Mouse (Mus musculus) gastrocnemius, postnatal 36 days (tissue): Measurements from ENCODE around the gene Rnf223. TPM values are rescaled to one million over a fixed set of nuclear protein-coding genes. Genes with fewer than 3 reads are reported as not detected.
"Not testable (repeated sequence)": the region's sequence is repeated elsewhere in the genome, so short reads cannot be mapped to it uniquely, and the experiment has no call there.

Experiments
- DNase-seq, 2 experiments: peaks; one replicate each; pipeline ENCODE4 v3.0.0; 2022
- intact Hi-C: fragments of 180-260 bp; cut with DNase I; formaldehyde crosslinking; loops from one replicate; pipeline ENCODE4 v1.15.1; 2025
- total RNA-seq, 2 experiments: library from RNA; stranded (reverse); gene quantifications; 2 replicates each; pipeline ENCODE4 v1.2.3; 2021

The Rnf223 gene
- total RNA-seq, 2 experiments from 2014 or later, result not detected

DNA sequence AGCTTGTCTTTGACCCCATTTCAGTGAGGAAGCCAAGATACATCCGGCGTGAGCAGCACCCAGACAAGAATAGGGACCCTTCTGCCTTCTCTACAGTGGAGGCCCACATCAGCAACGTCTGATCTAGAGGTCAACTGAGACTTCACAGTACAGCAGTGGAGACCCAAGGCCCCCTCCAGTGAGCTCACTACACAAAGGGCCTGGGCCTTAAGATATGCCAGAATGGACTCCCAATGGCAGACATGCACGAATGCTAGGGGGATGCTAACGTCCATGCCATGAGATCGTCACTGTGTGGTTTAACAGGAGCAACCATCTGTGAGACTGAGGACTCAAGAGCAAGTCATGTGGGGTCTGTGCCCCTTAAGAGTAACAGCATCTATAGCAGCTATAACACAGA lies 4.9 kb upstream of the Rnf223 start:
- intact Hi-C loops, result no loop called here

DNA sequence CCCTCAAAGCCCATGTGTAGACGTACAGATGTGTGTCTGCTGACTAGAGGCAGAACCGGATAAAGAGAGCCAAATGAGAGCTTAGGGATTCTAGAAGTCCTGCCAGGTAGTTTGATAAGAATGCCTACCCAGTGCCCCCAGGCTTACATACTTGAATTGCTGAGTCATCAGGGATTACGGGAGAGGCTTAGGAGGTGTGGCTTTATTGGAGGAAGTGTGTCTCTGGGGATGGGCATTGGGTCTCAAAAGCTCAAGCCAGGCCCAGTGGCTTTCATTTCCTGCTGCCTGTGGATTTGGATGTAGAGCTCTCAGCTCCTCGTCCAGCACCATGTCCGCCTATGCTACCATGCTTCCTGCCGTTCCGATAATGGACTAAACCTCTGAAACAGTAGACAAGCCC lies 3.5 kb upstream of the Rnf223 start:
- no peak for DNase-seq
- intact Hi-C loops, result no loop called here

More for the DNA sequence above, 4.9 kb upstream of the Rnf223 start:
- DNase-seq, result no peak

DNA sequence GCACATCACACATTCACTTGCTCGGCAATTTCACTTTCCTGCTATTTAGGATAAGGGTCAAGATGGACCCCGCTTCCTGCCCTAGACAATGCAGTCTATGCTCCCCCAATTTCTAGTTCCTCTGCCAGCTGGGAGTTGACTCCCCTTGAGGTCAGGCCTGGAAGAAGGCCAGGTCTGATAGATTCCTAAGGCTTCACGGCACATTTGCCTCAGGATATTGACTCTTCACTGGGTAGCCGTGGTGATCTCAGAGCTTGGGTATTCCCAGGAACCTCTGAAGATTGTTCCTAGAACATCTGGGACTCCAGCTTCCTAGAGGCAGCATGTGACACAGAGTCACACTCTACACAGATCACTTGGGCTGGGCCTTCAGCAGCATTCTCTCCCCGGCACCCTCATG lies 1.6 kb upstream of the Rnf223 start:
- intact Hi-C loops, result no loop called here
- DNase-seq, result no peak

- intact Hi-C loops, result loop anchor here (5.0 kb wide), 1 partner anchor 36 kb away; no protein-coding TSS in a partner anchor
- no peak for DNase-seq
Measured at GRCm38 (mm10) chr4:156130940-156131339, 627 bp downstream of the Rnf223 start.

GRCm38 (mm10) chr4:156133334-156133733 lies 3.0 kb downstream of the Rnf223 start:
- intact Hi-C loops, result loop anchor here (5.0 kb wide), 1 partner anchor 34 kb away; no protein-coding TSS in a partner anchor
- DNase-seq, result no peak

GRCm38 (mm10) chr4:156133943-156134605 lies 3.8 kb downstream of the Rnf223 start:
- intact Hi-C loops, result loop anchor here (5.0 kb wide), 1 partner anchor 33 kb away; no protein-coding TSS in a partner anchor
- no peak for DNase-seq

DNA sequence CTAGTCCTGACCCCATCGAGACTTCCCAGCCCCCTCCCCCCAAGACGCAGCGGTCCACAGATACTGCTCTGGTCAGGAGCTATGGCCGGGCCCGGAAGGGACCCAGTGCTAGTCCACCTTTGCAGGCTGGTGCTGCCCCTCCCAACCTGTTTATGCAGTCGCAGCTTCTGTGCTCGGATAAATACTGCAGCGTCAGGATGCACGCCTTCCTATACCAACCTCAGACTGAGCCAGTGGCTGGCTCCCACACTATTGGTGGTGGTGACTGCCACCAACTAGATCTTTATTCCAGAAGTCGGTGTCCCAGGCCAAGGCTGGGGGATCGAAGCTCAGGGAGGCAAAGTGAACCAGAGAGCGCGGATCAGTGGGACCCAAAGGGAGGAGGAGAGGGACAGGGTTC lies 4.8 kb downstream of the Rnf223 start:
- no peak for DNase-seq
- intact Hi-C loops, result no loop called here

GRCm38 (mm10) chr4:156135801-156136200 lies 5.5 kb downstream of the Rnf223 start:
- intact Hi-C loops, result no loop called here
- DNase-seq, result no peak

DNA sequence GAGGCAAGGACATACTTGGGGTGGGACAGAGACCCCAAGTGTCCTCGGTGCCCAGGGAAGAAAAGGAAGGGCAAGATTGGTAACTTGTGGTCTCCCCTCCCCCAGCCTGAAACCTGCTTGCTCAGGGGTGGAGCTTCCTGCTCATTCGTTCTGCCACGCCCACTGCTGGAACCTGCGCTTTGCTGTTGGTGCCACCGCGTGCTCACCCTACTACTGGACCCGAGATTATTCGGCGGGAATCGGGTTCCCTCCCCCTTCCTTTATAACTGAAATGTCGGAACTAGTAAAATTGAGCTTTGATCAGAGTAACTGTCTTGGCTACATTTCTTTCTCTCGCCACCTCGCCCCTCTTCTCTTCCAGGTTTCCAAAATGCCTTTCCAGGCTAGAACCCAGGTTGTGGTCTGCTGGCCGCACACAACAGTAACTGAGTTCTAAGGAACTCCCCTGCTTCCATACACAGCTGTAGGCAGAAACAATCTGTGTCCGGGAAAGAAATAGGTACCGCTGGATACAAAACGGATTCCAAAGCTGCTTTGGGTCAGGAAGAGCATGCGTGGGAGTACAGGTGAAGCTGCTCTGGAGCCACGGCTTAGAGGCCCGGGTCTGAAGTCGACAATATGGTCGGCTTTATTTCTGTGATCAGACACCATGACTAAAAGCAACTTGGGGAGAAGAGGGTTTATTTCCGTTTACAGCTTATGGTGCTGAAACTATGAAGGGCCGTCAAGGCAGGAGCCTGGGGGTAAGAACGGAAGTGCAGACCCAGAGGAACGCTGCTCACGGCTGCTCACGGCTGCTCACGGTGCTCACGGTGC lies 6.2 kb downstream of the Rnf223 start:
- DNase-seq, result no peak
- intact Hi-C loops, result no loop called here

- DNase-seq, intact Hi-C loops: not testable (repeated sequence)
Measured at GRCm38 (mm10) chr4:156150887-156151286, 20.6 kb downstream of the Rnf223 start.

DNA sequence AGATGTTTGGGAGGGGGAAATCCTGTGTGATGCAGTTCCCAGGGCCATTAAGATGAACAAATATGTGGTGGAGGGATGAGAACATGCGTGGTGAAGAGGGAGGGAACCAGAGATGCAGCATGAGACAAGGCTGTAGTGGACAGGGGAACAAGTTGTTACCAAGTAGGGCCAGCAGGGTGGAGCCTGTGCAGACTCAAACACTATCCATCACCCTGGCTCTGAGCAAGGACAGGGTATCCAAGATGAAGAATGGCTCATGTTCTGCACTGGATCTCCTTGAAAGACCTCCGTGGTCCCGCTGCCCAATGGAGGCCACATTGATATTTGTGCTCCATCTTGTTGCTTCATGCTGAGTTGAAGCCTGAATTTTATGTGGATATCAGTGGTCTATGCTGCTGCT lies 24.5 kb downstream of the Rnf223 start:
- intact Hi-C loops, result no loop called here
- no peak for DNase-seq

DNA sequence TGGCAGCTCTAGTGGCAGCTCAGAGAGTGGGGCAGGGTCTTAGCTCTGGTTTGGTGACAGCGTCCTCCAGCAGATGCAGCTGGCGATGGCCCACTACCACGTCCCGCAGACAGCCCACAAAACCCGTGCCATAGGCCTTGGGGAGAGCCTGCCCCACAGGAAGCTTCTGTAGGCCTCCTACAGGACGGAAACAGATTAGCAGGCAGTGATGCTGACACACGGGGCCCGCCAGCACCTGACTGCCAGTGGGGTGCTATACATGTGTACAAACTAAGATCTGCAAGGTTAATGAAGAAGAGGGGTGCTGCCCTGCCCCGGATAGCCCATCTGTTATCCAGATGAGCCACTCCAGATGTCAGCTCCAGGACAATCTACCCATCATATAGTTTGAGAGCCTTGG lies 36.2 kb downstream of the Rnf223 start:
- intact Hi-C loops, result loop anchor here (5.0 kb wide), 1 partner anchor 34 kb away; the partner anchor contains the start of gene Rnf223
- no peak for DNase-seq

DNA sequence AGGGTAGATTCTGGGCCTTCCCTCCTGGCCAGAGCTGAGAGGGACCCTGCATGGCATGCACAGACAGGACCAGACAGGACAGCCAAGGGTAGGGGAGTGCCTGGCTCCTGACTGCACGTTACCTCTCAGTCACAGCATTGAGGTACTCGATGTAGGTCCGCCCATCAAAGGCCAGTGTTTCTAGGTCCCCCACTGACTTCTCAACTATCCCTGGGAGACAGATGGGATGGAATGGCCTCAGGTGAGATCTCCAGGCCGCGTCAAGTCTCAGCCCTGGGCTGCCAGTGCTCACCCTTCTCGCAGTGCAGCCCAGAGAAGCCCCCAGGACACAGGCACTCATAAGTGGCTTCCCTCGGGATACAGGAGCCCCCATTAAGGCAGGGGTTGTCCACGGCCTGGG lies 38.3 kb downstream of the Rnf223 start:
- DNase-seq, result no peak
- intact Hi-C loops, result loop anchor here (5.0 kb wide), 1 partner anchor 36 kb away; the partner anchor contains the start of gene Rnf223

- intact Hi-C loops, result loop anchor here (5.0 kb wide), 1 partner anchor 37 kb away; the partner anchor contains the start of gene Rnf223
- no peak for DNase-seq
Measured at GRCm38 (mm10) chr4:156169129-156169528, 38.8 kb downstream of the Rnf223 start.

DNA sequence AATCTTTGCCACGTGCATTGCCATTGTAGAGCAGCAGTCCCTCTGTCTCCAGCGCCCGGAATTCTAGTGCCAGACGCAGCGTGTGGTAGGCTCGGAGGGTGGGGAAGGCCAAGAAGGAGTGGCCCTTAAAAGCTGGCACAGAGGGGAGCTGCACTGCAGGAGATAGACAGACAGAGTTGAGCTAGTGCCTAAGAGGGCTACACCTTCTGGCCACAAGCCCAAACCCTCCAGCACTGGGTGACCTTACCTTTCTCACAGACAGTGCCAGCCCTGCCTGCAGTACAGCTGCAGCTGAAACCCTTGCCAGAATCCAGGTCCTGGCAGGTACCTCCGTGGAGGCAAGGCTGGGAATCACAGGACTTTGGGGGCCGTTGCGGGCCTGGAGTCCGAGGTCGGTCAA lies 41.5 kb downstream of the Rnf223 start:
- intact Hi-C loops, result no loop called here
- no peak for DNase-seq

GRCm38 (mm10) chr4:156177630-156178029 lies 47.3 kb downstream of the Rnf223 start:
- intact Hi-C loops, result no loop called here
- DNase-seq, result no peak

Other genes starting within 250 kb of the Rnf223 start
- 10 to 100 TPM; 11.4 to 12.8 TPM for gene Pusl1, start 238.7 kb upstream of the Rnf223 start, total RNA-seq
- 1 to 10 TPM; 7.4 to 7.8 TPM for gene Acap3, start 238.7 kb upstream of the Rnf223 start, total RNA-seq
- gene Ube2j2, start 186.7 kb upstream of the Rnf223 start, total RNA-seq, result 10 to 100 TPM; 53.3 to 61.5 TPM
- 10 to 100 TPM; 13.1 to 21.3 TPM for gene C1qtnf12, start 168.2 kb upstream of the Rnf223 start, total RNA-seq
- gene B3galt6, start 137.9 kb upstream of the Rnf223 start, total RNA-seq, result 1 to 10 TPM; 1.1 to 1.5 TPM
- gene Sdf4, start 137.6 kb upstream of the Rnf223 start, total RNA-seq, result 10 to 100 TPM; 63.1 to 68.4 TPM
- under 1 TPM; 0.59 to 0.94 TPM for gene Tnfrsf4, start 116.7 kb upstream of the Rnf223 start, total RNA-seq
- under 1 TPM in 1 of 2 experiments, not detected in 1; 0.48 TPM for gene Tnfrsf18, start 104.3 kb upstream of the Rnf223 start, total RNA-seq
- not detected for gene Ttll10, start 71.1 kb upstream of the Rnf223 start, total RNA-seq
- 1 to 10 TPM; 3.1 to 4.7 TPM for gene 9430015G10Rik, start 20.5 kb upstream of the Rnf223 start, total RNA-seq
- 1 to 10 TPM; 7.0 to 8.6 TPM for gene Agrn, start 67.0 kb downstream of the Rnf223 start, total RNA-seq
- gene Isg15, start 70.3 kb downstream of the Rnf223 start, total RNA-seq, result 1 to 10 TPM in 1 of 2 experiments, under 1 TPM in 1; 0.97 to 1.1 TPM
- gene AW011738, start 72.8 kb downstream of the Rnf223 start, total RNA-seq, result 1 to 10 TPM; 2.8 to 4.4 TPM
- gene Perm1, start 85.4 kb downstream of the Rnf223 start, total RNA-seq, result 100 to 1,000 TPM; 144 to 172 TPM
- gene Plekhn1, start 104.3 kb downstream of the Rnf223 start, total RNA-seq, result 1 to 10 TPM; 5.0 to 5.9 TPM
- 10 to 100 TPM; 25.2 to 29.4 TPM for gene Noc2l, start 105.5 kb downstream of the Rnf223 start, total RNA-seq
- gene Samd11, start 125.1 kb downstream of the Rnf223 start, total RNA-seq, result under 1 TPM in 1 of 2 experiments, not detected in 1; 0.25 TPM
- gene Vmn2r-ps159, start 200.6 kb downstream of the Rnf223 start, total RNA-seq, result not detected